Mouse (Mus musculus) embryo, embryonic 10.5 days (tissue): Measurements from ENCODE around the gene Ccr7.

Source experiments
- DNase-seq: peaks from one replicate; pipeline ENCODE4 v3.0.0-alpha.2; 2015; ENCODE audit warnings: low spot score

The Ccr7 gene

GRCm38 (mm10) chr11:99117907-99118306, 37.0 kb downstream of the Ccr7 start:
- DNase-seq = no peak

- no peak for DNase-seq
Measured at GRCm38 (mm10) chr11:99115940-99116339, 38.9 kb downstream of the Ccr7 start.

- DNase-seq = peak; percentile 89
Measured at GRCm38 (mm10) chr11:99113111-99113510, 41.8 kb downstream of the Ccr7 start.

- DNase-seq = no peak
Measured at GRCm38 (mm10) chr11:99112700-99113099, 42.2 kb downstream of the Ccr7 start.

GRCm38 (mm10) chr11:99111631-99112030, 43.2 kb downstream of the Ccr7 start:
- no peak for DNase-seq

GRCm38 (mm10) chr11:99111155-99111554, 43.7 kb downstream of the Ccr7 start:
- no peak for DNase-seq

- DNase-seq = no peak
Measured at GRCm38 (mm10) chr11:99110370-99111110, 44.3 kb downstream of the Ccr7 start.

GRCm38 (mm10) chr11:99108296-99108695, 46.6 kb downstream of the Ccr7 start:
- no peak for DNase-seq

- DNase-seq = no peak
Measured at GRCm38 (mm10) chr11:99105981-99106726, 48.7 kb downstream of the Ccr7 start.

GRCm38 (mm10) chr11:99104609-99105410, 50.1 kb downstream of the Ccr7 start:
- DNase-seq = no peak

- no peak for DNase-seq
Measured at GRCm38 (mm10) chr11:99102575-99103270, 52.2 kb downstream of the Ccr7 start.

- no peak for DNase-seq
Measured at GRCm38 (mm10) chr11:99101693-99102092, 53.2 kb downstream of the Ccr7 start.

- no peak for DNase-seq
Measured at GRCm38 (mm10) chr11:99100215-99100614, 54.7 kb downstream of the Ccr7 start.

GRCm38 (mm10) chr11:99099516-99099915, 55.4 kb downstream of the Ccr7 start:
- no peak for DNase-seq

- DNase-seq = no peak
Measured at GRCm38 (mm10) chr11:99098924-99099323, 56.0 kb downstream of the Ccr7 start.

- DNase-seq = no peak
Measured at GRCm38 (mm10) chr11:99096996-99097774, 57.7 kb downstream of the Ccr7 start.

GRCm38 (mm10) chr11:99096417-99096816, 58.5 kb downstream of the Ccr7 start:
- no peak for DNase-seq

GRCm38 (mm10) chr11:99095759-99096158, 59.1 kb downstream of the Ccr7 start:
- DNase-seq = no peak

- no peak for DNase-seq
Measured at GRCm38 (mm10) chr11:99094911-99095676, 59.8 kb downstream of the Ccr7 start.
